Mouse (Mus musculus): ENCODE measurements around the gene Pcbd2. TPM values are rescaled to one million over a fixed set of nuclear protein-coding genes. Genes with fewer than 3 reads are reported as not detected.

Pcbd2 gene
- total RNA-seq, 1 experiment = 10.8 TPM

DNA sequence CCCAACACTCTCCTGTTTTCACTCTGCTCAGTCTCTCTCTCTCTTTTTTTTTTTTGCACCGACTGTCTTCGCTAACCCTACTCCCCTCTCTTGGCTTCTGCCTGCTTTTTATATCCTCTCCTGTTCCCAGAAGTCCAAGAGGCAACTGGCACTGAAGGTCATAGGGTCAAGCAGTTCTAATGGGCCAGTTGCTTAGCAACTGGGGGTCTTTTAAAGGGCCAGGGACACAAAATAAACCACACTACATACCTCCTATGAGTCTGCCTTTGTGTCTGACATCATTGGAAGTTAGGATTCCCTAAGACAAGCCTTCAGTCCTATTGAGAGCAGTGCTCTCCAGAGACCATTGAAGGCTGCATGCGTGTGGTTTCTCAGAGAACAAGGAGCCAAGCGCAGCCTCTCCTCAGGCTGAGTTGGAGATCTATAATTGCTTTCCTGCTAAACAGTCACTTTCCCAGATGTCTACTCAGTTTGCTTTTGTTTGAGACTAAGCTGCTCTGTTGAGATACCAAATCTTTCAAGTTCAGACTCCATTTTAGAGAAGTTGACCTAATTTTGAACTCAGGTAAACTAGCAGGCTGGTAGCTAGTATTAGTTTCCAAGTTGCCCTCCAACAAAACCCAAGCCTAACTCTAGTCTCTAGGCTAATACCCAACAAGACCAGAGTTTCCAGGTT is 39.1 kb upstream of the Pcbd2 start:
- TF ChIP-seq CHD2 (IDR thresholded peaks at IDR 0.05; ENCODE audit: low read depth, low read length) = no peak
- TF ChIP-seq ZC3H11A (IDR thresholded peaks at IDR 0.05; ENCODE audit: borderline replicate concordance, low read depth, low read length) = no peak
- no peak for TF ChIP-seq HCFC1 (IDR thresholded peaks at IDR 0.05; ENCODE audit: borderline replicate concordance, insufficient read depth, low read length)
- TF ChIP-seq ZNF384 (IDR thresholded peaks at IDR 0.05; ENCODE audit: low read depth, low read length) = no peak
- TF ChIP-seq MAFK (IDR thresholded peaks at IDR 0.05; ENCODE audit: insufficient read depth, low read depth, low read length) = no peak
- H3K36me3 ChIP-seq (ENCODE audit: control insufficient read depth, insufficient read depth, low read length, poor library complexity, severe bottlenecking) = peaks cover 3% of the 10 kb centered on the region; the same call in 1 of the 2 replicates
- no peak overlapping the region for H3K27ac ChIP-seq (ENCODE audit: insufficient read depth, low read depth, low read length, poor library complexity, severe bottlenecking)
- H3K9me3 ChIP-seq (ENCODE audit: control insufficient read depth, insufficient read depth, low read depth, low read length) = no peaks in the 10 kb centered on the region
- no peak overlapping the region for H3K4me3 ChIP-seq (ENCODE audit: insufficient read depth in 1 of 2, low read depth in 1 of 2, low read length in 2 of 2, poor library complexity in 1 of 2, severe bottlenecking in 1 of 2)
- peaks cover 3 to 5% of the 10 kb centered on the region in 2 experiments; a peak in 3 of 4 replicates for H3K4me1 ChIP-seq (ENCODE audit: control insufficient read depth in 2 of 2, insufficient read depth in 2 of 2, low read length in 2 of 2, poor library complexity in 1 of 2)
- in situ Hi-C loops (cut with MboI; ENCODE audit: low sequenced_read_pairs in 2 of 2, unreplicated experiment in 2 of 2) = no loop called here
- DNase-seq (ENCODE audit: low read depth, low spot score) = no peak
- H3K9ac ChIP-seq (ENCODE audit: insufficient read depth, low read depth, low read length, poor library complexity, severe bottlenecking) = no peak overlapping the region

DNA sequence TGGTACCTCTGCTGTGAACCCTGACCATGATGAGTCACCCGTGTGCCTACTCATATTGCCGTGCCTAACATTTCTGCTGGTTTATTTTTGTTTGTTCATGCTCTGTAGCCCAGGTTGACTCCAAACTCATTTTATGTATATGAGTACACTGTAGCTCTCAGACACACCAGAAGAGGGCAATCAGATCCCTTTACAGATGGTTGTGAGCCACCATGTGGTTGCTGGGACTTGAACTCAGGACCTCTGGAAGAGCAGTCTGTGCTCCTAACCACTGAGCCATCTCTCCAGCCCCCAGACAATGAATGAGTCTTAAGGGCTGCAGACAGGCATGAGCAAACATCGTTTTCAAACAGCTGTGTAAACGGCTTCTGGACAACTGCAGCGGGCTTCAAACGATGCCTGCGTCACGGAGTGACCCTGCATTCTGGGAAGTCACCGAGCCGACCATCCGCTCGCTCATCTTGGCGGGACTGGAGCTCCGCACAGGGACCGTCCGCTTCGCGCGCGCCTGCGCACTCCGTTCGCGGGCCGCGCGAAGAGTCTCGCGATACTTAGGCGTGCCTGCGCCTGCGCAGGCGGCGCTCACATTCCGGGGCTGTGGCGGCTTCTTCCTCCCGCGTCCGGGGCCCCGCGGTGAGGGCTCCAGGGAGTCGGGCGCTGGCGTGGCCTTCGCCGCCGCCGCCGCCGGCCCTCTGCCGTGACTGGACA is 34.5 kb upstream of the Pcbd2 start, which contains the start of gene B230219D22Rik:
Gene B230219D22Rik, plus strand, starts transcription at position 590 of the 708 bp plus-strand sequence.
- DNase-seq (ENCODE audit: low read depth, low spot score) = peak; percentile 80
- Histone ChIP-seq H3K36me3 (ENCODE audit: control insufficient read depth, insufficient read depth, low read length, poor library complexity, severe bottlenecking) (peaks cover 2% of the 10 kb centered on the region; the same call in 1 of the 2 replicates), H3K27ac (ENCODE audit: insufficient read depth, low read depth, low read length, poor library complexity, severe bottlenecking) (peak within 1 kb of the TSS; percentile 96), H3K4me1 (ENCODE audit: control insufficient read depth in 2 of 2, insufficient read depth in 2 of 2, low read length in 2 of 2, poor library complexity in 1 of 2) (peaks cover 7 to 11% of the 10 kb centered on the region in 2 experiments; a peak in 3 of 4 replicates), H3K4me3 (ENCODE audit: insufficient read depth in 1 of 2, low read depth in 1 of 2, low read length in 2 of 2, poor library complexity in 1 of 2, severe bottlenecking in 1 of 2) (peak within 1 kb of the TSS; percentile 83 to 100), H3K9me3 (ENCODE audit: control insufficient read depth, insufficient read depth, low read depth, low read length) (no peaks in the 10 kb centered on the region), H3K9ac (ENCODE audit: insufficient read depth, low read depth, low read length, poor library complexity, severe bottlenecking) (peak within 1 kb of the TSS; percentile 100)
- in situ Hi-C loops (cut with MboI; ENCODE audit: low sequenced_read_pairs in 2 of 2, unreplicated experiment in 2 of 2) = no loop called here
- TF ChIP-seq ZNF384 (IDR thresholded peaks at IDR 0.05; ENCODE audit: low read depth, low read length) = no peak
- TF ChIP-seq CHD2 (IDR thresholded peaks at IDR 0.05; ENCODE audit: low read depth, low read length) = peak; percentile 99
- TF ChIP-seq HCFC1 (IDR thresholded peaks at IDR 0.05; ENCODE audit: borderline replicate concordance, insufficient read depth, low read length) = peak; percentile 54; the same call in 1 of the 2 replicates

DNA sequence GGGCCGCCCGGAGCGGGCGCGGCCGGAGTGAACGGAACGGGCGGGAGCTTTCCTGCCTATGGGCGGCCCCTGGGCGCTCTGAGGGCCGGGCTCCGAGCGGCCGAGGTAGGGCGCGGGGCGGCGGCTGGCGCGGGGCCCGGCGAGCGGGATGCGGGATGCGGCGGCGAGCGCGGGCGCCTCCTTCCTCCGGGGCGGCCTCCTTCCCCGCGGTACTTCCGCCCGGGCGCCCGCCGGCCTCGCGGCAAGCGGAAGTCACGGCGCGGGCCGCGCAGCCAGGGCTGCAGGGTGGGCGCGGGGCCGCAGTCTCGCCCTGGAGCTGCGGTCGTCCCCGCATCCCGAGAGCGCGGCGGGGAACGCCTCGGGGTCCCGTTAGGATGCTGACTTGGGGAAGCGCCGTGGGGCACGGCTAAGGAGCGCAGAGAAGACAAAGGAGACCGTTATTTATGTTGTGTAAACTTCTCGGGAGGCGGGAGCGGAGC is 33.9 kb upstream of the Pcbd2 start:
- TF ChIP-seq ZC3H11A (IDR thresholded peaks at IDR 0.05; ENCODE audit: borderline replicate concordance, low read depth, low read length) = no peak
- TF ChIP-seq MAFK (IDR thresholded peaks at IDR 0.05; ENCODE audit: insufficient read depth, low read depth, low read length) = no peak
- no peak for TF ChIP-seq CHD2 (IDR thresholded peaks at IDR 0.05; ENCODE audit: low read depth, low read length)
- TF ChIP-seq ZNF384 (IDR thresholded peaks at IDR 0.05; ENCODE audit: low read depth, low read length) = no peak
- TF ChIP-seq HCFC1 (IDR thresholded peaks at IDR 0.05; ENCODE audit: borderline replicate concordance, insufficient read depth, low read length) = no peak
- Histone ChIP-seq H3K9ac (ENCODE audit: insufficient read depth, low read depth, low read length, poor library complexity, severe bottlenecking) (peak overlapping the region; percentile 100), H3K36me3 (ENCODE audit: control insufficient read depth, insufficient read depth, low read length, poor library complexity, severe bottlenecking) (peaks cover 2% of the 10 kb centered on the region; the same call in 1 of the 2 replicates), H3K4me3 (ENCODE audit: insufficient read depth in 1 of 2, low read depth in 1 of 2, low read length in 2 of 2, poor library complexity in 1 of 2, severe bottlenecking in 1 of 2) (peak overlapping the region; percentile 83 to 100), H3K27ac (ENCODE audit: insufficient read depth, low read depth, low read length, poor library complexity, severe bottlenecking) (peak overlapping the region; percentile 96), H3K4me1 (ENCODE audit: control insufficient read depth in 2 of 2, insufficient read depth in 2 of 2, low read length in 2 of 2, poor library complexity in 1 of 2) (peaks cover 4 to 12% of the 10 kb centered on the region in 2 experiments; a peak in 2 of 4 replicates), H3K9me3 (ENCODE audit: control insufficient read depth, insufficient read depth, low read depth, low read length) (no peaks in the 10 kb centered on the region)
- no peak for DNase-seq (ENCODE audit: low read depth, low spot score)
- in situ Hi-C loops (cut with MboI; ENCODE audit: low sequenced_read_pairs in 2 of 2, unreplicated experiment in 2 of 2) = no loop called here

DNA sequence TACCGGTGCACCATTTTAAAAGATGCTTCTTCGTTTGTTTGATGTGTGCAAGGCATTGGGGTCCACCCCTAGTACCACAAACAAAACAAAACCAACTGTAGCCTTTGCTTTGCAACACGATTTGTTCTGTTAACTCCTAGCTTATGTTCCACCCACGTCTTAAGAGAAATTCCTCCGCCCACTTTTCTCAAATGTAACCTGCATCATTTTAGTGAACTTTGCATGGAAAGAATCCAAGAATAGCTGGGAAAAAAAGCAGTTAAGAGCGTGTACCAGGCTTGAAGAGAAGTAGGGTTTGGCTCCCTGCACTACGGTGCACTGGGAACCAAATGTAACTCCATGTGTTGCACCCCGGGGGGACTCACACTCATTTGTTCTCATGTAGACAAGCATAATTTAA is 33.1 kb upstream of the Pcbd2 start:
- Histone ChIP-seq H3K36me3 (ENCODE audit: control insufficient read depth, insufficient read depth, low read length, poor library complexity, severe bottlenecking) (peaks cover 5% of the 10 kb centered on the region; the same call in 1 of the 2 replicates), H3K27ac (ENCODE audit: insufficient read depth, low read depth, low read length, poor library complexity, severe bottlenecking) (no peak overlapping the region), H3K4me1 (ENCODE audit: control insufficient read depth in 2 of 2, insufficient read depth in 2 of 2, low read length in 2 of 2, poor library complexity in 1 of 2) (peaks cover 4 to 15% of the 10 kb centered on the region in 2 experiments; a peak in 2 of 4 replicates), H3K4me3 (ENCODE audit: insufficient read depth in 1 of 2, low read depth in 1 of 2, low read length in 2 of 2, poor library complexity in 1 of 2, severe bottlenecking in 1 of 2) (peak overlapping the region; percentile 83 to 100), H3K9ac (ENCODE audit: insufficient read depth, low read depth, low read length, poor library complexity, severe bottlenecking) (peak overlapping the region; percentile 100), H3K9me3 (ENCODE audit: control insufficient read depth, insufficient read depth, low read depth, low read length) (no peaks in the 10 kb centered on the region)
- TF ChIP-seq ZC3H11A (IDR thresholded peaks at IDR 0.05; ENCODE audit: borderline replicate concordance, low read depth, low read length) (no peak), HCFC1 (IDR thresholded peaks at IDR 0.05; ENCODE audit: borderline replicate concordance, insufficient read depth, low read length) (no peak), ZNF384 (IDR thresholded peaks at IDR 0.05; ENCODE audit: low read depth, low read length) (no peak), CHD2 (IDR thresholded peaks at IDR 0.05; ENCODE audit: low read depth, low read length) (no peak), MAFK (IDR thresholded peaks at IDR 0.05; ENCODE audit: insufficient read depth, low read depth, low read length) (no peak)
- no peak for DNase-seq (ENCODE audit: low read depth, low spot score)
- in situ Hi-C loops (cut with MboI; ENCODE audit: low sequenced_read_pairs in 2 of 2, unreplicated experiment in 2 of 2) = no loop called here

Data from ES-E14 (cell line).